Mouse (Mus musculus): ENCODE results near the gene Pskh1. TPM values are rescaled to one million over a fixed set of nuclear protein-coding genes. Genes with fewer than 3 reads are reported as not detected.

Pskh1 gene
- total and polyA plus RNA-seq, 3 experiments: 12.9 to 26.2 TPM; not detected in 1

DNA sequence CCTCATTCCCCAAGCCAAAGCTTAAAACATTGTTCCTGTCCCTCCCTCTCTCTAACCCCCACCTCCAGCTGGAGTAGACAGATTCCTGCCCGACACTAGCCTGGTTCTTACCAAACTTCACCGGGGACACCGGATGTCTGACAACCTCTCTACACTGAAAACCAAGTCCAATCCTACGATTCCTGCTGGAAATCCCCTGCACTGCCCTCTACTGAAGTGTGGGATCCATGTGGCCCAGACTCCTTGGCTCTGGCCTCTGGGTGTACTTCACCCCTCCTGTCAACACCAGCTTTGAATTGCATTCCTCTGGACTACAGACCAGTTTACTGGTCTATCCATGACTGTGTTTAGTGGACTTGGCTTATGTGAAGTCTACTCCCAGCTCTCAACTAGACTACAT, 56.3 kb downstream of the Pskh1 start:
- no peaks in the 10 kb centered on the region for H3K27me3 ChIP-seq (ENCODE audit: control insufficient read depth in 1 of 2, insufficient read depth in 2 of 2, low read length in 2 of 2)
- no peak overlapping the region for H3K4me3 ChIP-seq (ENCODE audit: control insufficient read depth in 1 of 2, insufficient read depth in 1 of 2, low read depth in 2 of 2, low read length in 2 of 2)
- peaks cover 2% of the 10 kb centered on the region; the same call in 1 of the 2 replicates for H3K79me2 ChIP-seq (ENCODE audit: control insufficient read depth, insufficient read depth, low read length, poor library complexity)
- peaks cover 0 to 4% of the 10 kb centered on the region in 2 experiments; a peak in 1 of 4 replicates for H3K4me1 ChIP-seq (ENCODE audit: control insufficient read depth in 1 of 2, insufficient read depth in 2 of 2, low read length in 2 of 2)
- TF ChIP-seq NELFE (IDR thresholded peaks at IDR 0.05; ENCODE audit: low read depth, low read length) (no peak), TCF12 (IDR thresholded peaks at IDR 0.05; ENCODE audit: low read depth, low read length) (no peak), SIN3A (IDR thresholded peaks at IDR 0.05; ENCODE audit: low read length) (no peak), BHLHE40 (IDR thresholded peaks at IDR 0.05; ENCODE audit: borderline replicate concordance, low read depth, low read length) (no peak), ETS1 (IDR thresholded peaks at IDR 0.05; ENCODE audit: low read depth, low read length) (no peak), CHD1 (IDR thresholded peaks at IDR 0.05; ENCODE audit: low read depth, low read length) (no peak), TAL1 (IDR thresholded peaks at IDR 0.05; ENCODE audit: low read length) (no peak), MAZ (IDR thresholded peaks at IDR 0.05; ENCODE audit: low read depth, low read length) (no peak), RAD21 (IDR thresholded peaks at IDR 0.05; ENCODE audit: low read depth, low read length) (no peak), USF1 (IDR thresholded peaks at IDR 0.05; ENCODE audit: low read depth, low read length) (no peak), POLR2A (IDR thresholded peaks at IDR 0.05; ENCODE audit: control insufficient read depth in 1 of 2, insufficient read depth in 1 of 2, low read depth in 1 of 2, low read length in 2 of 2, poor library complexity in 1 of 2) (no peak), HCFC1 (IDR thresholded peaks at IDR 0.05; ENCODE audit: low read depth, low read length) (no peak)
- H3K9me3 ChIP-seq (replicated peaks; ENCODE audit: insufficient read depth, low read length): no peaks in the 10 kb centered on the region
- no peak for DNase-seq (ENCODE audit: low read depth, low spot score)
- peaks cover under 1 to 6% of the 10 kb centered on the region in 2 experiments for H3K36me3 ChIP-seq (ENCODE audit: control insufficient read depth in 1 of 2, insufficient read depth in 2 of 2, low read length in 2 of 2)
- H3K9ac ChIP-seq (ENCODE audit: control insufficient read depth, low read depth, low read length, poor library complexity, severe bottlenecking): no peak overlapping the region
- H3K27ac ChIP-seq (ENCODE audit: control insufficient read depth, low read depth, low read length): no peak overlapping the region

DNA sequence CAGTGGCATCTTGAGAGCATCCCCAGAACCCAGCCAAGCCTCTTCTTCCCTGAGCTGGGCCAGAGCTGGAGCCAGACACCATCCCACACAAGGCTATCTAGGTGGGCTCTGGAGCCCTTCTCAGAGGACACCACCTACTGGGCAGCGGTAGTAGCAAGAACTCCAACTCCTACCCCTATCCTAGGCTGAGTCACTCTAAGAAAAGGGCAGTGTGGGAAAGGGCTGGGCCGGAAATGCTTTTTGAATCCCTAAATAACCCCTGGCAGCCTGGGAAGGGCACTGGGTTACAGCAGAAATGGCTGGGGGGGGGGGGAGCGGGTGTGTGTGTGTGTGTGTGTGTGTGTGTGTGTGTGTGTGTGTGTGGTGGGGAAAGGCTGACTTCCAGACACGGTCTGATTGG, 57.6 kb downstream of the Pskh1 start:
- peaks cover 4 to 6% of the 10 kb centered on the region in 2 experiments for H3K36me3 ChIP-seq (ENCODE audit: control insufficient read depth in 1 of 2, insufficient read depth in 2 of 2, low read length in 2 of 2)
- H3K4me1 ChIP-seq (ENCODE audit: control insufficient read depth in 1 of 2, insufficient read depth in 2 of 2, low read length in 2 of 2): peaks cover 3 to 10% of the 10 kb centered on the region in 2 experiments; a peak in 3 of 4 replicates
- DNase-seq (ENCODE audit: low read depth, low spot score): no peak
- no peaks in the 10 kb centered on the region for H3K27me3 ChIP-seq (ENCODE audit: control insufficient read depth in 1 of 2, insufficient read depth in 2 of 2, low read length in 2 of 2)
- peaks cover 4% of the 10 kb centered on the region; the same call in 1 of the 2 replicates for H3K79me2 ChIP-seq (ENCODE audit: control insufficient read depth, insufficient read depth, low read length, poor library complexity)
- H3K9ac ChIP-seq (ENCODE audit: control insufficient read depth, low read depth, low read length, poor library complexity, severe bottlenecking): no peak overlapping the region
- H3K27ac ChIP-seq (ENCODE audit: control insufficient read depth, low read depth, low read length): no peak overlapping the region
- H3K9me3 ChIP-seq (replicated peaks; ENCODE audit: insufficient read depth, low read length): no peaks in the 10 kb centered on the region
- H3K4me3 ChIP-seq (ENCODE audit: control insufficient read depth in 1 of 2, insufficient read depth in 1 of 2, low read depth in 2 of 2, low read length in 2 of 2): no peak overlapping the region
- TF ChIP-seq USF1 (IDR thresholded peaks at IDR 0.05; ENCODE audit: low read depth, low read length) (no peak), POLR2A (IDR thresholded peaks at IDR 0.05; ENCODE audit: control insufficient read depth in 1 of 2, insufficient read depth in 1 of 2, low read depth in 1 of 2, low read length in 2 of 2, poor library complexity in 1 of 2) (no peak), MYB (IDR thresholded peaks at IDR 0.05; ENCODE audit: low read depth, low read length) (no peak), ZC3H11A (IDR thresholded peaks at IDR 0.05; ENCODE audit: low read depth, low read length) (no peak)

DNA sequence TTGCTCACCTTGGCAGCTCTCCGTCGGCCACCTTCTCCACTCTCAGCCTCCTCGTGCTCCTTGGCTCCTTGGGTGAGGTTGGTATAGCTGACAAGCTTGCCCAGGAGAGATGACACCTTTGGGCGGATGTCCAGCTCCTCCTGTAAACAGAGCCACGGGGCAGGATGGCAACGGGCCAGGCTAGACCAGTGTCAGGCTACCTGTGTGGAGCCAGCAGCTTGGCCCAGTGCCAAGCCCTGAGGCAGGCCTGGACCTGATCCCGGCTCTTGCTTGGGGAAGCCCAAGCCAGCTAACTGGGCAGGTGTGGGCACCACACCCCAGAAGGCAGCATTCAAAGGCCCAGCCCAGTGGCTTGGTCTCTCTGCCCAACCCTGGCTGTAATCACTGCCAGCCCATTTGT, 59.1 kb downstream of the Pskh1 start:
- H3K9ac ChIP-seq (ENCODE audit: control insufficient read depth, low read depth, low read length, poor library complexity, severe bottlenecking): no peak overlapping the region
- peaks cover 3 to 15% of the 10 kb centered on the region in 2 experiments; a peak in 3 of 4 replicates for H3K4me1 ChIP-seq (ENCODE audit: control insufficient read depth in 1 of 2, insufficient read depth in 2 of 2, low read length in 2 of 2)
- peaks cover 4 to 6% of the 10 kb centered on the region in 2 experiments for H3K36me3 ChIP-seq (ENCODE audit: control insufficient read depth in 1 of 2, insufficient read depth in 2 of 2, low read length in 2 of 2)
- H3K4me3 ChIP-seq (ENCODE audit: control insufficient read depth in 1 of 2, insufficient read depth in 1 of 2, low read depth in 2 of 2, low read length in 2 of 2): no peak overlapping the region
- no peaks in the 10 kb centered on the region for H3K9me3 ChIP-seq (replicated peaks; ENCODE audit: insufficient read depth, low read length)
- no peak overlapping the region for H3K27ac ChIP-seq (ENCODE audit: control insufficient read depth, low read depth, low read length)
- H3K27me3 ChIP-seq (ENCODE audit: control insufficient read depth in 1 of 2, insufficient read depth in 2 of 2, low read length in 2 of 2): no peaks in the 10 kb centered on the region
- H3K79me2 ChIP-seq (ENCODE audit: control insufficient read depth, insufficient read depth, low read length, poor library complexity): peaks cover 5% of the 10 kb centered on the region
- no peak for TF ChIP-seq TBP (IDR thresholded peaks at IDR 0.05; ENCODE audit: low read depth, low read length)
- no peak for TF ChIP-seq ZC3H11A (IDR thresholded peaks at IDR 0.05; ENCODE audit: low read depth, low read length)
- no peak for TF ChIP-seq POLR2AphosphoS2 (IDR thresholded peaks at IDR 0.05; ENCODE audit: low read length)
- no peak for TF ChIP-seq ZKSCAN1 (IDR thresholded peaks at IDR 0.05; ENCODE audit: low read depth, low read length)
- TF ChIP-seq JUND (IDR thresholded peaks at IDR 0.05; ENCODE audit: low read depth, low read length): no peak
- TF ChIP-seq POLR2AphosphoS5 (IDR thresholded peaks at IDR 0.05; ENCODE audit: borderline replicate concordance, low read depth, low read length): no peak
- TF ChIP-seq ZNF384 (IDR thresholded peaks at IDR 0.05; ENCODE audit: low read depth, low read length): no peak
- no peak for TF ChIP-seq MAX (IDR thresholded peaks at IDR 0.05; ENCODE audit: low read length)
- TF ChIP-seq TCF12 (IDR thresholded peaks at IDR 0.05; ENCODE audit: low read depth, low read length): no peak
- TF ChIP-seq CTCF (IDR thresholded peaks at IDR 0.05 in 2 of 3, conservative IDR thresholded peaks at IDR 0.05 in 1 of 3; ENCODE audit: control insufficient read depth in 1 of 3, insufficient read depth in 1 of 3, low read depth in 2 of 3, low read length in 3 of 3, poor library complexity in 1 of 3, severe bottlenecking in 1 of 3): no peak
- no peak for TF ChIP-seq MEF2A (IDR thresholded peaks at IDR 0.05; ENCODE audit: extremely low read depth, insufficient replicate concordance, low read depth, low read length, poor library complexity, severe bottlenecking)
- TF ChIP-seq NELFE (IDR thresholded peaks at IDR 0.05; ENCODE audit: low read depth, low read length): no peak
- no peak for TF ChIP-seq USF2 (IDR thresholded peaks at IDR 0.05; ENCODE audit: borderline replicate concordance in 1 of 2, insufficient read depth in 1 of 2, low read depth in 1 of 2, low read length in 2 of 2)
- no peak for DNase-seq (ENCODE audit: low read depth, low spot score)

Measured in MEL (cell line).